Mouse (Mus musculus) limb, embryonic 14.5 days (tissue): ENCODE results near the gene Myh9. TPM values are rescaled to one million over a fixed set of nuclear protein-coding genes. Genes with fewer than 3 reads are reported as not detected.

Experiments
- ATAC-seq: fragments of 200-750 bp; cut with Nextera tagmentation; 2 replicates; pipeline ENCODE4 v1.8.0; 2017; ENCODE audit warnings: low read depth, moderate number of reproducible peaks, moderate TSS enrichment; ENCODE audit not compliant: low FRiP score
- DNase-seq: peaks from one replicate; pipeline ENCODE4 v3.0.0-alpha.2; 2015; ENCODE audit warnings: low spot score
- H3K27ac ChIP-seq: fragments of 300-500 bp; sonication (generic); replicated peaks from 2 replicates; pipeline ENCODE4 v1.5.1; 2014; ENCODE audit warnings: low read depth, mild to moderate bottlenecking, low read length, moderate library complexity, mixed read lengths
- H3K27me3 ChIP-seq: fragments of 300-500 bp; sonication (generic); 2 replicates; pipeline ENCODE4 v1.6.1; 2014; ENCODE audit warnings: low read length, mixed read lengths; ENCODE audit not compliant: control insufficient read depth, insufficient read depth
- H3K36me3 ChIP-seq: fragments of 300-500 bp; sonication (generic); 2 replicates; pipeline ENCODE4 v1.6.1; 2014; ENCODE audit warnings: mild to moderate bottlenecking, low read length, moderate library complexity, mixed read lengths; ENCODE audit not compliant: control insufficient read depth, insufficient read depth
- H3K4me1 ChIP-seq: fragments of 300-500 bp; sonication (generic); 2 replicates; pipeline ENCODE4 v1.6.1; 2014; ENCODE audit warnings: antibody characterized with exemption, low read length, mixed read lengths; ENCODE audit not compliant: control insufficient read depth, insufficient read depth
- H3K4me2 ChIP-seq: fragments of 300-500 bp; sonication (generic); replicated peaks from 2 replicates; pipeline ENCODE4 v1.6.1; 2014; ENCODE audit warnings: low read depth, mild to moderate bottlenecking, low read length, moderate library complexity; ENCODE audit not compliant: severe bottlenecking
- H3K4me3 ChIP-seq: fragments of 300-500 bp; sonication (generic); replicated peaks from 2 replicates; pipeline ENCODE4 v1.5.1; 2014; ENCODE audit warnings: low read length
- H3K9ac ChIP-seq: fragments of 300-500 bp; sonication (generic); 2 replicates; pipeline ENCODE4 v1.6.1; 2014; ENCODE audit warnings: mild to moderate bottlenecking, low read depth, low read length, moderate library complexity; ENCODE audit not compliant: severe bottlenecking
- H3K9me3 ChIP-seq: fragments of 300-500 bp; sonication (generic); 2 replicates; pipeline ENCODE4 v1.6.1; 2016; ENCODE audit warnings: low read length; ENCODE audit not compliant: control insufficient read depth
- POLR2A ChIP-seq: fragments of 200-500 bp; IDR thresholded peaks from 2 replicates; pipeline ENCODE4 v1.8.0; 2012; ENCODE audit warnings: inconsistent platforms, mild to moderate bottlenecking, moderate library complexity, borderline replicate concordance; ENCODE audit not compliant: insufficient read depth, insufficient read length; ENCODE audit errors: extremely low read depth
- WGBS: fragments of 180-500 bp; shearing (Covaris S2); extraction: QIAGEN DNeasy Blood & Tissue Kit; methylation state at CpG from one replicate; pipeline ENCODE4 v1.1.7; 2014; 5-methylcytosine and 5-hydroxymethylcytosine counted together
- polyA plus RNA-seq, 2 experiments: library from polyadenylated mRNA; depleted of rRNA in 1 of 2; stranded (reverse) in 1 of 2; unstranded in 1 of 2; fragments of >200 nt; fragmentation: Nextera tagmentation in 1 of 2; extraction: Ambion mirVana in 1 of 2; gene quantifications; 2 replicates each; pipeline versions ENCODE4 v1.2.1 to v1.2.3; 2012 to 2014

Gene Myh9
- polyA plus RNA-seq, 2 experiments = 46.7 to 53.2 TPM

- Histone ChIP-seq H3K9ac (no peak overlapping the region), H3K4me2 (no peak overlapping the region), H3K4me1 (peaks cover 13% of the 10 kb centered on the region), H3K36me3 (no peaks in the 10 kb centered on the region), H3K27me3 (no peaks in the 10 kb centered on the region), H3K27ac (no peak overlapping the region), H3K9me3 (no peaks in the 10 kb centered on the region), H3K4me3 (no peak overlapping the region)
- ATAC-seq (0 out of 2 replicates have a peak, but pooled peaks have one; percentile 6), DNase-seq (no peak)
- TF ChIP-seq POLR2A = no peak
- WGBS = 58% methylated on average over 6 of the region's 6 CpGs
Observed at GRCm38 (mm10) chr15:77882297-77882696, 40.3 kb upstream of the Myh9 start.

DNA sequence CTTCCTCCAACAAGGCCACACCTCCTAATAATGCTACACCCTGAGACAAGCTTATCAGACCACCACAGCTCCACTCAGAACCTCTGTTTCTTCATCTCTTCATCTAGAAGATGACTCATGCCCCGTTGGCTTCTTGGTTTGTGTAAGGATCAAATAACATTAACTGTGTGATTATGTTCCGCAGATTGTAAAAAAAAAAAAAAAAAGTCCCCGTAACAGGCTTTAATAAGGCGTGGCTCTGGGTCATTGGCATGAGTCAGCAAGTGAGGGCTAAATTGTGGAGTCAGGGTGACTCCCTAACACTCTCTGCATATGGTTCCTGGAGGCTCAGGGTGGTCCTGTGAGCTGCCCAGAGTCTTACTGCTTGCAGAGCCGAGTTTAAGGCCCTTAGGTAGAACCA, 39.7 kb upstream of the Myh9 start:
- Histone ChIP-seq H3K27ac (no peak overlapping the region), H3K27me3 (no peaks in the 10 kb centered on the region)

GRCm38 (mm10) chr15:77880738-77881137, 38.8 kb upstream of the Myh9 start:
- Histone ChIP-seq H3K9me3 (no peaks in the 10 kb centered on the region), H3K36me3 (no peaks in the 10 kb centered on the region), H3K27ac (no peak overlapping the region), H3K4me2 (no peak overlapping the region), H3K27me3 (no peaks in the 10 kb centered on the region), H3K4me3 (no peak overlapping the region), H3K9ac (no peak overlapping the region), H3K4me1 (peaks cover 13% of the 10 kb centered on the region)
- 85% methylated on average over 5 of the region's 5 CpGs for WGBS
- ATAC-seq = no peak
- no peak for DNase-seq
- TF ChIP-seq POLR2A = no peak

More for the DNA sequence above, 39.7 kb upstream of the Myh9 start:
- Histone ChIP-seq H3K36me3 (no peaks in the 10 kb centered on the region), H3K4me3 (no peak overlapping the region), H3K9me3 (no peaks in the 10 kb centered on the region), H3K9ac (no peak overlapping the region), H3K4me1 (peaks cover 13% of the 10 kb centered on the region), H3K4me2 (no peak overlapping the region)
- TF ChIP-seq POLR2A = no peak
- WGBS = 22% methylated on average over 5 of the region's 5 CpGs
- DNase-seq (no peak), ATAC-seq (no peak)

- DNase-seq (no peak), ATAC-seq (no peak)
- Histone ChIP-seq H3K27ac (no peak overlapping the region), H3K4me1 (peaks cover 13% of the 10 kb centered on the region), H3K4me3 (no peak overlapping the region), H3K27me3 (no peaks in the 10 kb centered on the region), H3K36me3 (no peaks in the 10 kb centered on the region), H3K9ac (no peak overlapping the region), H3K4me2 (no peak overlapping the region), H3K9me3 (no peaks in the 10 kb centered on the region)
- 82% methylated on average over 3 of the region's 3 CpGs for WGBS
- no peak for TF ChIP-seq POLR2A
Observed at GRCm38 (mm10) chr15:77879756-77880155, 37.8 kb upstream of the Myh9 start.

DNA sequence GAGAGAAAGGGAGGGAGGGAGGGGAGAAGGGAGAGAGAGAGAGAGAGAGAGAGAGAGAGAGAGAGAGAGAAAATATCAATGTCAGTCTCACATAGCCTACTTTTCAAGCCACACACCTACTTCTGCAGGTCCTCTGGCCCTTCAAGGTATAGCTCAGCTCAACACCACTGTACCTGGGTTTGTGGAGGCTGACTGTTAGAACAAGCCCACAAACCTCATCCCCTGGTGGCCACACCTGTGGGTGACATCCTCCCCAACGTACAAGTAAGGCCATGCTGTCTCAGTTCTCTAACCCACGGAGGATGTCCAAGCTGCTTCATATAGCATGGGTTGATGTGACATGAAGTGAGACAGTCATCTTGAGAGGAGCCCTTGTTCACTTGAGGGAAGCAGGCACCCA, 35.2 kb upstream of the Myh9 start:
- Histone ChIP-seq H3K27me3 (no peaks in the 10 kb centered on the region), H3K9me3 (no peaks in the 10 kb centered on the region), H3K9ac (no peak overlapping the region), H3K27ac (no peak overlapping the region), H3K36me3 (no peaks in the 10 kb centered on the region), H3K4me2 (no peak overlapping the region), H3K4me1 (no peaks in the 10 kb centered on the region), H3K4me3 (no peak overlapping the region)
- ATAC-seq = no peak
- 69% methylated on average over 2 of the region's 2 CpGs for WGBS
- no peak for DNase-seq
- TF ChIP-seq POLR2A = no peak

DNA sequence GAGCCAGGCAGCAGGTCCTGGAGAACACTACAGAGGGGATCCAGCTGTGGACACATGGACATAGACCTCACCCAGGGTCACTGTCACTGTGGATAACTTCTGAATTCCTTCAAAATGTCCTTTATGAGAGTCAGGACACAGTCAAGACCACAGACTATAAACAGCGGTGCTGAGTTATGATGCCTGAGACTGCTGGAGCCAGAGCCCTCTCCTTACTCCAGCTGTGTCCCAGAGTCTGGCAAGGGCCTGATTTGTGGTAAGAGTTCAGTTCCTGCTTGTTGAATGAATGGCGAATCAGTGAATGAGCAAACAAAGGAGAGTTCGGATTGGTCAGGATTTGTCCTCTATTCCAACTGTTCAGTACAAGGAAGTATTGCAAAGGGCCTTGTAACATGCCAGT, 34.7 kb upstream of the Myh9 start:
- H3K36me3 ChIP-seq = no peaks in the 10 kb centered on the region
- ATAC-seq = no peak
- H3K27ac ChIP-seq = no peak overlapping the region
- H3K9ac ChIP-seq = no peak overlapping the region
- H3K27me3 ChIP-seq = no peaks in the 10 kb centered on the region
- H3K4me3 ChIP-seq = no peak overlapping the region
- no peak for TF ChIP-seq POLR2A
- WGBS = 83% methylated on average over 3 of the region's 3 CpGs
- no peaks in the 10 kb centered on the region for H3K4me1 ChIP-seq
- no peak overlapping the region for H3K4me2 ChIP-seq
- no peaks in the 10 kb centered on the region for H3K9me3 ChIP-seq
- no peak for DNase-seq
